Mouse (Mus musculus): ENCODE measurements around the gene Isy1. TPM values are rescaled to one million over a fixed set of nuclear protein-coding genes. Genes with fewer than 3 reads are reported as not detected.
"Not testable (repeated sequence)": the region's sequence is repeated elsewhere in the genome, so short reads cannot be mapped to it uniquely, and the experiment has no call there.

The Isy1 gene
- total RNA-seq, 2 experiments from 2014 or later: 85.1 to 228 TPM

DNA sequence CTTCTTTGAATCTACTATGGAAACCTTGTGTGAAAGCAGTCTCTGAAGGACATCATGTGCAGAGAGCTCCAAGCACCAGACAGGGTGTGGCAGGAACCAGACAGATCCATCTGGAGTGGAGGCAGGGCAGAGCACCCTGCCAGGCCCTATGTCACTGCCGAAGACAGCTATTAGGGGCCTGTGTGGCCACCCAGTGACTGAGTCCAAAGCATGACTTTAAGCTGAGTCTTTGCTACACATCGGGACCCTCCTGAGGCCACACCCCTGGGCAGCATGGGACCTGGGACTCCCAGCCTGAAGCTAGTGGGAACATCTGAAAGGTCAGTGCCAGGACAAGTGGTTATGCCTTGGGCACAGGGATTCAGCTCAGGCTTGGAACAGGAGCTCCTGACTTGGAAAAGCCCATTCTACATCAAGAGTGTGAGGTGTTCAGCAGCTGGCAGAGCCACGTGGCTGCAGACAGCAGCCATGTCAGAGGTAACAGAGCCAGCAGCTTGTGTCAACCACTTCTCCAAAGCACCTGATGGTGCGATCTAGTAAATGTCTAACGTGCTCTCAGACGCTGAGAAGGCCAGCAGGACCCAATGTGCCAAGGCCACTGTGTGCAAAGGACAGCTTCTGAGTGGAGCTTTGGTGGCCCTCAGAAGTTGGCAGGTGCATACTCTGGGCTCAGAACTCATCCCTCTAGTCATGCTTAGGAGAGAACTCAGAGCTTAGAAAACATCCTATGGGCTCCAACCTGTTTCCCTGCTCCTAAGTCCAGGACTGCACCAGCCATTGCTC, 51.3 kb downstream of the Isy1 start:
- ATAC-seq (replicated peaks; ENCODE audit: low FRiP score, low TSS enrichment, poor library complexity, severe bottlenecking): no peak

DNA sequence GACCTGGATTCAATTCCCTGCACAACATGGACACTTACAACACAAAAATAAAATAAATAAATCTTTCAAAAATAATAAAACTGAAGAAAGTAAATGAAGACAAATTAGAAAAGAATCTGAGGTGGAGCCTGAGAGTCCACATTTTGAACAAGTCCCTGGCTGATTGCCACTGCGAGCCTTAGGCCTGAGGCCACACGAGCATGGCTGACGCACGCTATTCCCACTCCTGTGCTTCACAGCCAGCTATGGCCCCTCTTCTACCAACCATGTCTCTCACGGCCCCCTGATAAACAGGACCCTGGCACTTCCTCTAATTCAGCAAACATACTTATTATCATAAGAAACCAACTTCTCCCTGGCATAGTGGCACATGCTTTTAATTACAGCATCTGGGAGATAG, 52.0 kb downstream of the Isy1 start:
- ATAC-seq (replicated peaks; ENCODE audit: low FRiP score, low TSS enrichment, poor library complexity, severe bottlenecking): no peak

DNA sequence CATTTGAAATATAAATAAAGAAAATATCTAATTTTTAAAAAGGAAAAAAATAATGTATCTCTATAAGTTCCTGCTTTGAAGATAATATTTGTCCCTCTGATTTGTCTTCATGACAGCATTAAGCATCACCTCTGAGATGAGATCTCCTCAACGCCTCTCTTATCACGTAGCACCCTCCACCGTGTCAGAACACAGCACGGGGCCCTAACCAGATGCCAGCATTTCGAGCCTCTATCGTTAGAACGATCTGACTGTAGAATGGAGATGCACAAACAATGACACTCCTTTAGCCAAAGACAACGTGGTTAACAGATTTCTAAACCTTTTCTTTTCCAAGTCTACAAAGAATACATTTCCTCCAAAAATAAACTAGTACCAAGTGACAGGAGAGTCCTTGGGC, 54.6 kb downstream of the Isy1 start:
- no peak for ATAC-seq (replicated peaks; ENCODE audit: low FRiP score, low TSS enrichment, poor library complexity, severe bottlenecking)

DNA sequence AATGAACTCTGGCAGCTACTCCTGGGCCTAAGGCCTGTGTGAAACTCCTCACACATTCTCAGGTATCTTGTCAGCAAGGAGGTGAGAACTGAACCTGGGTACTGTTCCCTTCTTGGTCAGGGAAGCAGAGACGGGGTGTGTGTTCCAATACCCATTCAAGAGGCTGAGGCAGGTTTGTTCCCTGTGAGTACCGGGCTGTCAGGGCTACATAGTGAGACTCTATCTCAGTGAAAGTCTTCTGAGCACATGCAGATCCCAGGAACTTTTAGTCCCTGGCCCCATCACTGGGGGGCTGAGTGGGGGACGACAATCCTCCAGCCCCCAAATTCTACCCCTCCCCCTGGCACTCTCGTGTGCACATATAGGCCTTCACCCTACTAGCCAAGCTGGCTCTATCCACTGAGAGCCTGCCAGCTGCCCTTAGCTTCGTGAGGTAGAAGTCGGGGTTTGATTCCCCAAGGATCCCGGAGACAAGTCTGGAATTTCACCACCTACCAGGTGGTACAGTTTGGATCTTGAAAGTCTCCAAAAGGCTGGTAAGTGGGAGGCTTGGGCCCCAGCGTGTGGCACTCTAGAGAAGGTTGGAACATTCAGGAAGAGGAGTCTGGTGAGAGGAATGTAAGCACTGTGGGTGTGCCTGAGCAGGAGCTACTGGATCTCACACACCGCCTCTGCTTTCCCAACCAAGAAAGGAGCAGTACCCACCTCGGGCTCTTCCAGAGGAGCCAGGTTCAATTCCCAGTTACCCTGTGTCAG, 57.9 kb downstream of the Isy1 start:
- ATAC-seq (replicated peaks; ENCODE audit: low FRiP score, low TSS enrichment, poor library complexity, severe bottlenecking): no peak

DNA sequence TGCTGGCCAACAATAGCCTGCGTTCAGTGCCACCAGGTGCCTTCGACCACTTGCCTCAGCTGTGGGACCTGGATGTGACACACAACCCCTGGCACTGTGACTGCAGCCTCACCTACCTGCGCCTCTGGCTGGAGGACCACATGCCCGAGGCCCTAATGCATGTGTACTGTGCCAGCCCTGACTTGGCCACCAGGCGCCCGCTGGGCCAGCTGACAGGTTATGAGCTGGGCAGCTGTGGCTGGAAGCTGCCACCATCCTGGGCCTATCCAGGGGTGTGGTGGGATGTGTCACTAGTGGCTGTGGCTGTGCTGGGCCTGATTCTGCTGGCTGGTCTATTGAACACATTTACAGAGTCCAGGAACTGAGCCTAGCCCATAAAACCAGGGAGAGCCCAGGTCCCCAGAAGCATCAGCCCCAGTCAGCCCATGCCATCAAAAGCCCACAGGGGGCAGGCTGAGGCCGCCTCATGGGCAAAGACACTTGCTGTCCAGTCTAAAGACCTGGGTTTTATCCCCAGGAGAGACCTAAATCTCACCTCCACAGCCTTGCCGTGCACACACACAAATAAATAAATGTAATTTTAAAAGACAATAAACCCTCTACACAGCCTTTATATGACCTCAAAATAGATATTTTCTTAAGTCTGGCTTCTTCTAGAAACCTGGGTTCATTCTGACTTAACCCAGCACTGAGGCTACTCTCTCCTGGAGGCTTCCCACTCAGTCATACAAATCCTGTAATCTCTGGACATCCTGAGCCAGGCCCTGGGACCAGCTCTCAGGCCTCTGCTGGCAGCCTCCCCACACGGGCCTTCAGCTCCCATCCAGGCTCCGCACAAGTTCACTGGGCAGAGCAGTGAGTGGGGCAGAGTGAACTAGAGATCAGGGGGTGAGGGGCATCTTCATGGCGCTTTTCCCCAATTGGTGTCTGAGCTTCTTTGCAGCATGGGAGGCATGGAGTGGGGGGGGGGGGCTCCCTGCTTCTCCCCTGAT, 59.1 kb downstream of the Isy1 start:
- peak; percentile 10; the same call in 1 of the 2 replicates for ATAC-seq (replicated peaks; ENCODE audit: low FRiP score, low TSS enrichment, poor library complexity, severe bottlenecking)

DNA sequence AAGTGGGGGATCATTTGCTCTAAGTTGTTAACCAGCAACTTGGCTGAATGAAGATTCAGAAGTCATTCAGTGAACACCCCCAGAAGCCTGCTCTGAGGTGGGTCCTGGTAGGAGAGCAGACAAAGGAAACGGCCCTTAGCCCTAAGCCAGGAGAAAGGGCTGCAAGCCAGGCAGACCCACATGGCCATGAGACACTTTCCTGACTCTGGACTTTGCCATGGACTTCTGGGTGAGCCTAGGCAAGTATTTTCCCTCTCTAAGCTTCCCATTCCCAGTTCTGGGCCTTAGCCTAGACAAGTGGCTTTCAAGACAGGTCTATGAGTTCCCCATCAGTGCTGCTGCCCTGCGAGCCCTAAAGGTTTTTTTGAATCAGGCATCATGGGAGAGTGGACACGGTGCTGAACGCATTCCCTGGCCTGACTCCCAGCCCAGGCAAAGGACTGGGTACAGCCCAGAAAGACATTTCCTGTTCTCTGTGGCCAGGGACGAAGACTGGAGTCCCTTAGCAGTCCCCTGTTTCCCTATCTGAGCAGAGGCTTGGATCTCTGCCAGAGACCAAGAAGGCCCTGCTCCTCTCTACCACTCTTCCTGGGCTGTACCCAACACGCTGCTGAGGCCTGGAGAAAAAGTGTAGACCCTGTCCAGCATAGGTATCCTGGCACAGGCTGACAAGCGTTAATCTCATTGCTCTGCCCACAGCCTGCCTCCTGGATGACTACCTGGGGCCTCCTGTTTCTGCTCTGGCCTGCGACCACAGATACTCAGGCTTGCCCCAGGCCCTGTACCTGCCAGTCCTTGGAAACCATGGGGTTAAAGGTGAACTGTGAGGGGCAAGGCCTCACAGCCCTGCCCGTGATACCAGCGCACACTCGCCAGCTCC, 60.1 kb downstream of the Isy1 start:
- ATAC-seq (replicated peaks; ENCODE audit: low FRiP score, low TSS enrichment, poor library complexity, severe bottlenecking): peak; percentile 32

DNA sequence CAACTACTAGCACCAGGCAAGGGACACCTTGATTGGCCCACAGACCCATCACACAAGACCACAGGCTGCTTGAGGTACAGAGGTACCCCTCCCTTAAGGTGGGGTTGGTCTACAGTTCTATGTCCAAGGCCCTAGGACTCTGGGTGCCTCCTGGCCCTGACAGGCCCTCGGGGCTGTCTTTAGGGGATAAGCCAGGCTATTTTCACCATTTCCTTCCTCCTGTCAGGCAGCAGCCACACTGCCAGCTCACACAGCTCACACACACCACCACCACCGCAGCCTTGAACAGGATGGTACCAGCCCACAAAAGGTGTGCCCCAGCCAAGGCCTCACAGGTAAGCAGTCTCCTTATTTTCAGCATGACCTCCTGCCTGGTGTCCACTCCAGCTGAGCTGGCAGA, 60.8 kb downstream of the Isy1 start, which contains the start of gene Gp9:
Gp9 (plus strand) TSS at position 231 of the 400 bp plus-strand sequence.
- ATAC-seq (replicated peaks; ENCODE audit: low FRiP score, low TSS enrichment, poor library complexity, severe bottlenecking): no peak

DNA sequence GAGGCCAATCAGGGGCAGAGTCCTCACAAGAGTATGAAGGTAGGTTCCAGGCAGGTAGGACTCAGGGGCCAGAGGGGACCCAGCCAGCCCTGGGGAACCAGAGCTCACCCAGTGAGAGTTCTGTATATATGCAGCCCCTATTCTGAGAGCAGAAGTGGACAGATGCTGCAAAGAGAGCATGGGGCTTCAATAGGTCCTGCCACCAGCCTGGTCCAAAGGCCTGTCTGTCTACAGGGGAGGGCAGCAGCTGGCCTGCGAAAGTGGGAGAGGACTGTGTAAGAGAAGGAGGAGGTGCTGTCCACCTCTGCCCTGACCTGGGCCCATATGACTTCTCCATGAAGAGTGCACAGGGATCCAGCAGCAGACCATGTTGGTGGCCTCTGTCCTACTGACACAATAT, 61.9 kb downstream of the Isy1 start:
- no peak for ATAC-seq (replicated peaks; ENCODE audit: low FRiP score, low TSS enrichment, poor library complexity, severe bottlenecking)

DNA sequence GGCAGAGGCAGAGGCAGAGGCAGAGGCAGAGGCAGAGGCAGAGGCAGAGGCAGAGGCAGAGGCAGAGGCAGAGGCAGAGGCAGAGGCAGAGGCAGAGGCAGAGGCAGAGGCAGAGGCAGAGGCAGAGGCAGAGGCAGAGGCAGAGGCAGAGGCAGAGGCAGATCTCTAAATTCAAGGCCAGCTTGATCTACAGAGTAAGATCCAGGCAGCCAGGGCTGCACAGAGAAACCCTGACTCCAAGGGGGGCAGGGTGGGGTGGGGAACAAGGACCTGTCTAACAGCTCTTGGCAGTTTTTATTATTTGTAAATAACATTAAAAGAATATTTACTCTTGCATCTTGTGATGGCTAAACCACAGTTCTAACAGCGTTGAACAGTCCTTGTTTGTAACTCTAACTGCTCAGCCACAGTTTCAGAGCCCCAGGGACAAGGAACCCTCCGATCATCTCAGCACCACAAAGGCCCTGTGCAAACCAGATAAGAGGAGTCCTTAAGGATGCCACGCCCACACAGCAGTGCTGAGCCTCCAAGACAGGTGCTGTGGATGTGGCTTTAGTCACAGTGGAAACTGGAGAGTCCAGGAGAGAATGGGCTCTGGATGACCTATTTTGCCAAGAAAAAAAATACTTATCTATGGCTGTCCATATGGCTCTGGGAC, 62.9 kb downstream of the Isy1 start:
- ATAC-seq (replicated peaks; ENCODE audit: low FRiP score, low TSS enrichment, poor library complexity, severe bottlenecking): peak; percentile 97

DNA sequence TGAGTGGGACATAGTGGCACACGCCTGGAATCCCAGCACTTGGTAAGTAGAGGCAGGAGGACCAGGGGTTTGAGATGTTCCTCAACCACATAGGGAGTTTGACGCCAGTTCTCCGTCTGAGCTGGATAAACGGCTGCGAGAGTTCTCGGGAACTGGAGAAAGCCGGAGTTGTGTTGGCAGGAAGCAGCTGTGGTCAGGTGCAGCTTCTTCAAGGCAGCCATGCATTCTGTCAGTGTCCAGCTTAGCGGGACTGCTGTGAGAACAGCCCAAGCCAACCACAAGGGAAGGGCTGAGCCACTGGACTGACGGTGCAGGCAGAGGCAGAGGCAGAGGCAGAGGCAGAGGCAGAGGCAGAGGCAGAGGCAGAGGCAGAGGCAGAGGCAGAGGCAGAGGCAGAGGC, 63.7 kb downstream of the Isy1 start:
- no peak for ATAC-seq (replicated peaks; ENCODE audit: low FRiP score, low TSS enrichment, poor library complexity, severe bottlenecking)

DNA sequence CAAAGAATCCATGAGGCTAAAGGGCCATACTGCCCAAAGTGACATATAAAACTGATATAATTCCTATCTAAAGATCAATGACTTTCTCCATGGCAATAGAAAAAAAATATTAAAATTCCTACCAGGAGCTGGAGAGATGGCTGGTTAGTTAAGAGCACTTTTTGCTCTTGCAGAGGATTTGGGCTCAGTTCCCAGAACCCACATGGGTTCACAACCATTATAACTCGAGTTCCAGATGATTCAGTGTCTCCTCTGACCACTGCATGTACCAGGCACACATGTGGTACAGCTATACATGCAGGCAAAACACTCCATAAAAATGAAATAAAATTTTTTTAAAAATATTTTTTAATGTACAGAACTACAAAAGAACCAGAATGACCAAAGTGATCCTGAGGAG, 64.1 kb downstream of the Isy1 start:
- no peak for ATAC-seq (replicated peaks; ENCODE audit: low FRiP score, low TSS enrichment, poor library complexity, severe bottlenecking)

DNA sequence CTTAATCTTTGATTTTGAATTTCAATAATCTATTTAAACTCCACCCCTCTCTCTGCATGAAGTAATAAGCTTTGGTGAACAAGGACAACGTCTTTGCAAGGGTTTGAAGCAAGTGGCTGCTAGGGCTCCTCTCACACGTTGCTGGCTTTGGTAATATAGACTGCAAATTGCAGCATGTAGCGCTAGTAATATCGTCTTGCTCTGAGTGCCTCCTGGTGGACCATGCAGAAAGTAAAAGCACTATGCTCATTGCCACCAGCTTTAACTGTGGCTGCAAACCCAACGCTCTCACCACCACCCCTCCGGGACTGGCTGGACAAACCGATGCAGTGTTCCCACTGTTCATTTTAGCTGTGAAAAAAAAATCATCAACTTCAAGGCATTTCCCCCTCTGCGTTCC, 68.0 kb downstream of the Isy1 start:
- peak; percentile 94 for ATAC-seq (replicated peaks; ENCODE audit: low FRiP score, low TSS enrichment, poor library complexity, severe bottlenecking)

DNA sequence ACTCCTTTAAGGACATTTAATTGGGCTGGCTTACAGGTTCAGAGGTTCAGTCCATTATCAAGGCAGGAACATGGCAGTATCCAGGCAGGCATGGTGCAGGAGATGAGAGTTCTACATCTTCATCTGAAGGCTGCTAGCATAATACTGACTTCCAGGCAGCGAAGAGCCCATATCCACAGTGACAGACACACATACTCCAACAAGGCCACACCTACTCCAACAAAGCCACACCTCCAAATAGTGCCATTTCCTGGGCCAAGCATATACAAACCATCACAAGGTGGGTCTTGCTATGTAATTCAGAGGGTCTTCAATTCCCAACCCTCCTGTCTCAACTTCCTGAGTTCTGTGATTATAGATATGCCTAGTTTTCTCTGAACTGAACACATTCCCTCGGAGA, 74.3 kb downstream of the Isy1 start:
- ATAC-seq (replicated peaks; ENCODE audit: low FRiP score, low TSS enrichment, poor library complexity, severe bottlenecking): not testable (repeated sequence)

Other genes with a start within 250 kb of the Isy1 start
- gene Prokr1, start 248.1 kb downstream of the Isy1 start, total RNA-seq (2014; fragmentation: Nextera tagmentation): 0.27 and 2.0 TPM in 2 replicates
- 0.85 and 1.4 TPM in 2 replicates for gene Prokr1, start 248.1 kb downstream of the Isy1 start, total RNA-seq (2017)
- gene Aplf, start 166.6 kb downstream of the Isy1 start, total RNA-seq (2014; fragmentation: Nextera tagmentation): 33.8 and 34.2 TPM in 2 replicates
- 44.0 and 61.1 TPM in 2 replicates for gene Aplf, start 166.6 kb downstream of the Isy1 start, total RNA-seq (2017)
- gene Efcc1, start 107.9 kb downstream of the Isy1 start, total RNA-seq (2014; fragmentation: Nextera tagmentation): 0.48 and 0.77 TPM in 2 replicates
- 0.72 and 1.2 TPM in 2 replicates for gene Efcc1, start 107.9 kb downstream of the Isy1 start, total RNA-seq (2017)
- 1.8 and 4.5 TPM in 2 replicates for gene Gp9, start 60.7 kb downstream of the Isy1 start, total RNA-seq (2014; fragmentation: Nextera tagmentation)
- gene Gp9, start 60.7 kb downstream of the Isy1 start, total RNA-seq (2017): 3.1 and 7.3 TPM in 2 replicates
- 49.7 and 51.5 TPM in 2 replicates for gene Rab43, start 26.6 kb downstream of the Isy1 start, total RNA-seq (2014; fragmentation: Nextera tagmentation)
- gene Rab43, start 26.6 kb downstream of the Isy1 start, total RNA-seq (2017): 4.5 and 9.9 TPM in 2 replicates
- 0.81 and 3.3 TPM in 2 replicates for gene Gm45140, start 3.0 kb downstream of the Isy1 start, total RNA-seq (2014; fragmentation: Nextera tagmentation)
- 18.3 and 19.5 TPM in 2 replicates for gene Gm45140, start 3.0 kb downstream of the Isy1 start, total RNA-seq (2017)
- gene Cnbp, start 12.3 kb upstream of the Isy1 start, total RNA-seq (2014; fragmentation: Nextera tagmentation): 524 and 599 TPM in 2 replicates
- 1,213 and 1,503 TPM in 2 replicates for gene Cnbp, start 12.3 kb upstream of the Isy1 start, total RNA-seq (2017)
- gene Copg1, start 49.0 kb upstream of the Isy1 start, total RNA-seq (2014; fragmentation: Nextera tagmentation): 76.8 and 84.9 TPM in 2 replicates
- gene Copg1, start 49.0 kb upstream of the Isy1 start, total RNA-seq (2017): 53.1 and 63.4 TPM in 2 replicates
- gene Hmces, start 75.1 kb upstream of the Isy1 start, total RNA-seq (2014; fragmentation: Nextera tagmentation): 28.3 and 32.4 TPM in 2 replicates
- 32.0 and 34.1 TPM in 2 replicates for gene Hmces, start 75.1 kb upstream of the Isy1 start, total RNA-seq (2017)
- 3.0 and 6.1 TPM in 2 replicates for gene H1fx, start 142.8 kb upstream of the Isy1 start, total RNA-seq (2014; fragmentation: Nextera tagmentation)
- gene H1fx, start 142.8 kb upstream of the Isy1 start, total RNA-seq (2017): 0.95 and 2.3 TPM in 2 replicates
- 158 and 182 TPM in 2 replicates for gene Rab7, start 206.5 kb upstream of the Isy1 start, total RNA-seq (2014; fragmentation: Nextera tagmentation)
- gene Rab7, start 206.5 kb upstream of the Isy1 start, total RNA-seq (2017): 59.7 and 68.5 TPM in 2 replicates
- gene Rpn1, start 245.7 kb upstream of the Isy1 start, total RNA-seq (2014; fragmentation: Nextera tagmentation): 123 and 137 TPM in 2 replicates
- 183 and 205 TPM in 2 replicates for gene Rpn1, start 245.7 kb upstream of the Isy1 start, total RNA-seq (2017)

Data from megakaryocyte-erythroid progenitor cell, adult 5-6 weeks (primary cell).